Mouse (Mus musculus) forelimb bud, embryonic 11.5 days (tissue): ENCODE measurements around the gene Slc25a5.
"Not testable (repeated sequence)": the region's sequence is repeated elsewhere in the genome, so short reads cannot be mapped to it uniquely, and the experiment has no call there.

Experiments
- DNase-seq: peaks from one replicate; pipeline ENCODE4 v3.0.0-alpha.2; 2012; ENCODE audit warnings: low read depth, low spot score

Slc25a5 gene

DNA sequence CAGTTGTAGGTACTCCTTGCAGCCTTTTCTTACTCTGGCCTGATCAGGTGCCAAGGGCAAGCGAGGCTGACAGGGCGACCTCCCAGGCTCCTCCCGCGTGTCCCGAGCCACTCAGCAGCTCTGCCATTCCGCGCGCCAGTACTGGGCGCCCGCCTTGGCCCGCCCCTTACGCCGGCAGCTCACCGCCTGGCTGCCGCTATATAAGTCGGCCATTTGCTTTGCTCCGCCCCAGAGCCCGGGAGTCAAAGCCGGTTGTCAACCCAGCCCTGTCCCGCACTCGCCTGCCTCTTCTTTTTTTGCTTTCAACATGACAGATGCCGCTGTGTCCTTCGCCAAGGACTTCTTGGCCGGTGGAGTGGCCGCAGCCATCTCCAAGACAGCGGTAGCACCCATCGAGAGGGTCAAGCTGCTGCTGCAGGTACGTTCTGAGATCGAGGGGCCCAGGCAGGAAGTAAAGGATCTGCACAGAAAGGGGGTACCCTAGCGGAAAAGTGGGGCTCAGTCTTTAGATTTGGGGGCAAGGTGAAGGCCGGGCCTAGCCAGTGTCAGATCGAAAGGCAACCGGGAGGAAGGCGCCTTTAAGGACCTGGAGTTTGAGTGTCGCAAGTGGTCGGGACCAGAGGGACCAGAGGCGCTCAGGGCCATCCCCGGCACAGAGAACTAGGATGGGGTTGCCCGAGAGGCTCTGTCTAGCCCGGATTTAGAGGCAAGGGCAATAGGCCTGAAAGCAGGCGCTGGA, at the start of gene Slc25a5:
Gene Slc25a5 (plus strand): TSS at position 228 of the 739 bp plus-strand sequence.
- peak; percentile 73 for DNase-seq

- no peak for DNase-seq
Observed at GRCm38 (mm10) chrX:36746789-36747188, 48.7 kb upstream of the Slc25a5 start.

GRCm38 (mm10) chrX:36748573-36748972, 46.9 kb upstream of the Slc25a5 start:
- DNase-seq, result no peak

GRCm38 (mm10) chrX:36749281-36749785, 46.1 kb upstream of the Slc25a5 start:
- no peak for DNase-seq

- no peak for DNase-seq
Observed at GRCm38 (mm10) chrX:36750591-36750990, 44.9 kb upstream of the Slc25a5 start.

DNA sequence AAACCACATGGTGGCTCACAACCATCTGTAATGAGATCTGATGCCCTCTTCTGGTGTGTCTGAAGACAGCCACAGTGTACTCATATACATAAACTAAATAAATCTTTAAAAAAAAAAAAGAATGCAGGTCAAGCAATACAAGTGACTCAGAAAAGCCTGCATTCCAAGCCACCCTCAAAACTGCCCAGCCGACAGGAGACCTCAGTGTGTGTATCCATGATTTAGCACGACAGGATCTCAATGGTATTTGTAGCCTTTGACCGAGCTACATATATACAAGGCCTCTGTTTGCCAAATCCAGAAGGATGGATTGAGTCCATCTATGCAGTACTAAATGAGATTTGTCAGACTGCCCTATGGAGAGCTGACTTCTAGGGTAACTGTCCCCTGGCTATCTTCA, 42.9 kb upstream of the Slc25a5 start:
- no peak for DNase-seq

DNA sequence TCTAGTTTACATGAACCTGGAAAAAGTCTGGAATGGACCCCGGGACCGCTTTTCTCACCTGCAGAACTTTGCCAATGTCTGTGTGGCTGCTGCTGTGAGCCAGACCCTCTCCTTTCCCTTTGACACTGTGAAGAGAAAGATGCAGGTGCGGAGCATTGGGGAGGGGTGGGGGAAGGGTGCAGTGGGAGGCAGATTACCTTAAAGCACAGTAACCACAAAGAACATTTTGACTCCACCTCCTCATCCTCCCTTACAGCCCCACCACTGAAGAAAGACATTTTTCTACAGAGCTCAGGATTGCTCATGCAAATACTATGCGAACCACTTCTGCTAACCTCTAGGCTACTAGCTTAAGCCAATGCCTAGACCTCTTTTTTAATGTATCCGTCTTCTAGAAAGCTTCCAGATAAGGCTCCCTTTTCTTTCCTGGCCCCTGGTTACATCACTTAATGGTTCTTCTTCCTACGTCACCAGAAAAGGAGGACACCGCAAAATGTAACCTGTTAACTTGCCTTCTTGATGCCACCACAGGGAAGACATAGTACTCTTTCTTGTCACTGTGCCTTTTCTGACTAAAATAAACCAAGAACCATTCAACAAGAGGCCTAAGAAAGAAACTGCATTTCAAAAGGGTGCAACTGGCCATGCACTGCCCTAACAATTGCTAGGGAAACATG, 37.5 kb upstream of the Slc25a5 start:
- no peak for DNase-seq

- no peak for DNase-seq
Observed at GRCm38 (mm10) chrX:36758566-36758965, 36.9 kb upstream of the Slc25a5 start.

- DNase-seq, result peak; percentile 66
Observed at GRCm38 (mm10) chrX:36760946-36761635, 34.4 kb upstream of the Slc25a5 start.

DNA sequence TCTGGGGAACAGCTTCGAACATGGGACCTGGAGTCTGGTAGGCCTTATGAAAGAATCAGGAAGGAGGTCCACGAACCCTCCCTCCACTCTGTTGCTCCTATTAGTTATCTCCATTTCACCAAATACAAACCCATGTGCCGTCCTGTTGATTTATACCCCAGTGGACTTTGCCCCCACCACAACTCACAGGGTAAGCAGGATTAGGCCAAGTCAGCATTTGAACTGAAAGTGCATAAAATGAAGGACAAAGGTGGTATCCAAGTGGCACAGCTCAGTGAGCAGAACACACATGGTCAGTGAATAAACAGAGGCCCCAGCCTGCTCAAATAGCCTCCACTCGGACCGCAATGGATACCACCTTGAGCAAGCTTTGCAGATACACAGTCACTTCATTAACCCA, 33.2 kb upstream of the Slc25a5 start:
- DNase-seq, result no peak

DNA sequence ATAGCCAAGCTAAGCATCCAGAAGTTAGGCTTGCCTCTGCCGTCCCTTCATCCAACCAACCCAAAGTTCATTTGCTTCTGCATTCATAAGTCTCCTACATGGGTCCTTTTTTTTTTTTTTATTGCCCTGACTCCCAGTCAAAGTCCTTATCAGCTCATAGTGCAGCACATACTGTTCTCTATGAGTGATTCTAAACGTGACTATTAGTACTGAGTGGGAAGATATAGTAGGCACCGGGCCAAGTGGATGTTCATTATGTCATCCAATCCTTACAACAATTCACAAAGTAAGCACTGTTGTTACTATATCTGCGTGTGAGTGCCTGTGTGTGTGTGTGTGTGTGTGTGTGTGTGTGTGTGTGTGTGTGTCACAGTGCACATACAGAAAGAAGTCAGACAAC, 32.6 kb upstream of the Slc25a5 start:
- no peak for DNase-seq

DNA sequence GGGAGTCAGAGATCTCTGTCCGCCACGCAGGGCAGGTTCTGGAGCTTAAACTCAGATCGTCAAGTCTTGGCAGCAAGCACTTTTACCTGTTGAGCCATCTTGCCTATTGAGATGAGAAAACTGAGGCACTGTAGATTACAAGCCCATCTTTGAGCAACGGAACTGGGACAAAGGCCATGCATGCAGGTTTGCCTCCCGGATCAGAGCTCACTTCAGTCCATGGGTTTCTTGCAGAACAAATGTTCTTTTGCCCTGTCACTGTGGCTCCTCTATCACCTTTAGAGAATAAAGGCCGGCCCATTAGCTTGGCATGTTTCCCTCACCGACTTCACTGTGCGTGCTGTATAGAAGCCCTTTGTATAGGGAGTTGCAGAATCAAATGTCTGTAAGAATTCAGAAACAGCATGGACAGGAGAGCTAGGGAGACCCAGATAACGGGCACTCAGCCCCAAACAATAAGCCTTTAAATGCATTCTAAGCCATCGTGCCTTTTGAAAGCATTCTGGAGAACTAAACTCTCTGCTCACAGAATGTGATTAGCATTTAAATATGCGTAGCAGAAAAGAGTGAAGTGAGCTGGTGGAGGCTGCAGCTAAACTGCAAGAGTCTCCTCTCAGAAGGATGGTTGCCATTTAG, 32.0 kb upstream of the Slc25a5 start:
- no peak for DNase-seq

GRCm38 (mm10) chrX:36763934-36764317, 31.5 kb upstream of the Slc25a5 start:
- DNase-seq, result no peak

DNA sequence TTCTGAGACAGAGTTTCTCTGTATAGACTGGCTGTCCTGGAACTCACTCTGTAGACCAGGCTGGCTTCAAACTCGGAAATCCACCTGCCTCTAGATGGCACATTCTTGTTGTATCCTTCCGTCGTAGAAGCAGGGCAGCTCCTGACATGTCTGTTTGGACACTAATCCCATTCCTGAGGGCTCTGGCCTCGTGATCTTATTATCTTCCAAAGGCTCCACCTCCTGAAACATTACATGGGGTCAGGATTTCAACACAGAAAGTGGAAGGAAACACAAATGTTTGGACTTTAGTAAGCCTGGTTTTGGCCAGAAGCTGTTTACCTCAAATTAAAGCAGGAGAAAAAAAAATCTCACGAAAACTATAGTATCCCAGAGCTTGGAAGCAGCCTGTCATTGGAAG, 28.1 kb upstream of the Slc25a5 start:
- no peak for DNase-seq

DNA sequence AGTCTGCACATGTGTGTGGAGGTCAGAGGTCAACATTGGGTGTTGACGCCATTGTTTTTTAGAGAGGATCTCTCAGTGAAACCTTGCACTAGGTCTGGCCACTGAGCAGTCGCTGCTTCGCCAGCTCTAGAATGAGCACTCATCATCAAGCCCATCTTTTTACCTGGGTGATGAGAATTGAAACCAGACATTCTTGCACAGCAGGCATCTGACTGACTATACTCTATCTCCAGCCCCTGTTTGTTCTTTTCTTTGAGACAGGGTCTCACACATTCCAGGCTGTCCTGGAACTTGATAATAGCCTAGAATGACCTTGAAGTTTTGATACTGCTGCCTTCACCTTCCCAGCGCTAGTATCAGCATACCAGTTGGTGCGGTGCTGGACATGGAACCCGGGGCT, 22.9 kb upstream of the Slc25a5 start:
- DNase-seq, result no peak

DNA sequence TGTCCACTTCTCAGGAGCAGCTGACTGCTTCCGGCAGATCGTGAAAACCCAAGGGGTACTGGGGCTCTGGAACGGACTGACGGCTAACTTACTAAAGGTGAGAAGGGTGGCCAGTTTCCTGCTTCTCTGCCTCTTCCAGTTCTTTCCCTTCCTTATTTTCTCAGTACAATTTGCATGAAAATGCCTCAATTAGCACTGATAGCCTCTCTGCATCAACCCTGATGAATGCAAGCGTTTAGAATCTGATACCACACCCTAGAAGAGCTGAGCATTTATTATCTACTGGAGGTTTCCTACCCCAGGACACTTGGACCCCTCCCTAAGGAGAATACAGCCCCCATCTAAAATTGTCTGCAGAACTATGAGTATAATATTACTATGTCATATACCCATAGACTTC, 19.9 kb upstream of the Slc25a5 start:
- no peak for DNase-seq

- DNase-seq, result no peak
Observed at GRCm38 (mm10) chrX:36777694-36778093, 17.8 kb upstream of the Slc25a5 start.

DNA sequence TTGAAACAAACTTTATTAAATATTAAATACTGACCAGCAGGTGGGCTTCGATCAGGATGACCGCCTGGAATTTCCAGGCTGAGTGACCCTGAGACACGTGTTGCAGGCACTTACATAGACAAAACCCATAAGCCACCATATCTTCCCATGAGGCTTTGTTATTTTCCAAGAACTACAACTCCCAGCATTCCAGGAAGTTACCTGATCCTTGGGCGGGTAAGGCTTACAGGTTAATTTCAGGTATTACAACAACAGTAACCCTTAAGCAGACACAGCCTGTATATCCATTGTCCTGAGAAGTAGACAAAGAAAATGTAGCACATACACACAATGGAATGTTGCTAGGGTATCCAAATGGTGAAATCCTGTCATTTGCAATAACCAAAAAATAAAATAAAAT, 6.1 kb upstream of the Slc25a5 start:
- DNase-seq, result no peak

GRCm38 (mm10) chrX:36794571-36794970, 880 bp upstream of the Slc25a5 start:
- DNase-seq, result no peak

DNA sequence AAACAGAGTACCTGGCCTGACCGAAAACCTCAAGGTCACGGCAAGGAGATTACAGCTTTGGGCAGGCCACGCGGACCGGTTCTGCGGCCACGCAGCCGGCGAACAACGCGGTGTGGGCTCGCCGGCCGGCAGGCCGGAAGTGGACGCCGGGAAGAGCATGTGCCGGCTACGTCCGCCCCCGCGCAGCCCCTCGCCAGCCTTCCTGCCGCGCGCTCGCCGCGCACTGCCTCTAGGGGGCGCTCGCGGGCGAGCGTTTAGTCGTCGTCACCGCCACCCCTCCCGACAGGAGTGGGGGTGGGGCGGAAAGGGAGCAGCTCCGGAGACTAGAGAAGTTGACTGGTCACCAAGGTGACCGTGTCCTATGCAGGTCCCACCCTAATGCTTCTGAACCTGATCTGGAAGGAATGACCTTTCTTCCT, 721 bp downstream of the Slc25a5 start:
- DNase-seq, result peak; percentile 79

GRCm38 (mm10) chrX:36796734-36797133, 1.3 kb downstream of the Slc25a5 start:
- DNase-seq, result not testable (repeated sequence)
